Mouse (Mus musculus): ENCODE data around the gene Tnfsf15.
A peak's percentile ranks its signal among the peaks of the same experiment; 100 is the strongest.

The Tnfsf15 gene

GRCm38 (mm10) chr4:63744693-63745171, at the start of gene Tnfsf15:
TSS of gene Tnfsf15 (minus strand) at chr4:63745113.
- peak; percentile 36 for DNase-seq (ENCODE audit: low spot score)

- no peak for DNase-seq (ENCODE audit: low spot score)
Observed at GRCm38 (mm10) chr4:63792328-63792727, 47.4 kb upstream of the Tnfsf15 start.

- DNase-seq (ENCODE audit: low spot score), result no peak
Observed at GRCm38 (mm10) chr4:63785466-63785865, 40.6 kb upstream of the Tnfsf15 start.

GRCm38 (mm10) chr4:63783826-63784225, 38.9 kb upstream of the Tnfsf15 start:
- DNase-seq (ENCODE audit: low spot score), result no peak

GRCm38 (mm10) chr4:63782970-63783613, 38.2 kb upstream of the Tnfsf15 start:
- no peak for DNase-seq (ENCODE audit: low spot score)

- no peak for DNase-seq (ENCODE audit: low spot score)
Observed at GRCm38 (mm10) chr4:63777223-63777622, 32.3 kb upstream of the Tnfsf15 start.

- no peak for DNase-seq (ENCODE audit: low spot score)
Observed at GRCm38 (mm10) chr4:63773306-63774090, 28.6 kb upstream of the Tnfsf15 start.

- DNase-seq (ENCODE audit: low spot score), result no peak
Observed at GRCm38 (mm10) chr4:63772514-63772913, 27.6 kb upstream of the Tnfsf15 start.

GRCm38 (mm10) chr4:63771291-63771690, 26.4 kb upstream of the Tnfsf15 start:
- DNase-seq (ENCODE audit: low spot score), result no peak

- no peak for DNase-seq (ENCODE audit: low spot score)
Observed at GRCm38 (mm10) chr4:63769161-63769560, 24.2 kb upstream of the Tnfsf15 start.

- DNase-seq (ENCODE audit: low spot score), result no peak
Observed at GRCm38 (mm10) chr4:63765050-63765449, 20.1 kb upstream of the Tnfsf15 start.

- no peak for DNase-seq (ENCODE audit: low spot score)
Observed at GRCm38 (mm10) chr4:63759931-63760330, 15.0 kb upstream of the Tnfsf15 start.

GRCm38 (mm10) chr4:63757527-63758154, 12.7 kb upstream of the Tnfsf15 start:
- DNase-seq (ENCODE audit: low spot score), result no peak

GRCm38 (mm10) chr4:63756072-63756471, 11.2 kb upstream of the Tnfsf15 start:
- no peak for DNase-seq (ENCODE audit: low spot score)

- DNase-seq (ENCODE audit: low spot score), result no peak
Observed at GRCm38 (mm10) chr4:63754467-63755020, 9.6 kb upstream of the Tnfsf15 start.

- no peak for DNase-seq (ENCODE audit: low spot score)
Observed at GRCm38 (mm10) chr4:63753855-63754254, 8.9 kb upstream of the Tnfsf15 start.

GRCm38 (mm10) chr4:63752687-63753523, 8.0 kb upstream of the Tnfsf15 start:
- DNase-seq (ENCODE audit: low spot score), result peak; percentile 46

GRCm38 (mm10) chr4:63748061-63748730, 3.3 kb upstream of the Tnfsf15 start:
- DNase-seq (ENCODE audit: low spot score), result no peak

- no peak for DNase-seq (ENCODE audit: low spot score)
Observed at GRCm38 (mm10) chr4:63745271-63745670, 358 bp upstream of the Tnfsf15 start.

GRCm38 (mm10) chr4:63743660-63744059, 1.3 kb downstream of the Tnfsf15 start:
- DNase-seq (ENCODE audit: low spot score), result no peak

GRCm38 (mm10) chr4:63742763-63743371, 2.0 kb downstream of the Tnfsf15 start:
- no peak for DNase-seq (ENCODE audit: low spot score)

Data from urinary bladder, postnatal 25 days (tissue).